Mouse (Mus musculus): Measurements from ENCODE around the gene Hist1h3f.

GRCm38 (mm10) chr13:23583387-23584068 is 39.7 kb downstream of the Hist1h3f start:
- TF ChIP-seq EP300 (IDR thresholded peaks at IDR 0.05; ENCODE audit: low read depth) = no peak
- no peak for TF ChIP-seq CTCF (IDR thresholded peaks at IDR 0.05; ENCODE audit: low read depth)
